Mouse (Mus musculus): ENCODE results near the gene Srl.

- TF ChIP-seq POLR2A (IDR thresholded peaks at IDR 0.05; ENCODE audit: extremely low read depth, insufficient read depth, low read length): no peak
- no peak for TF ChIP-seq CTCF (IDR thresholded peaks at IDR 0.05; ENCODE audit: extremely low read depth, insufficient read depth, low read length)
These were observed 45.8 kb downstream of the Srl start for GRCm38 (mm10) chr16:4495861-4496260.
